Mouse (Mus musculus): ENCODE data around the gene Max. TPM values are rescaled to one million over a fixed set of nuclear protein-coding genes. Genes with fewer than 3 reads are reported as not detected.

Gene Max
- polyA plus RNA-seq, 1 experiment from 2014 or later: 19.4 TPM

GRCm38 (mm10) chr12:76930177-76930576, 31.8 kb downstream of the Max start:
- no peaks in the 10 kb centered on the region for H3K9me3 ChIP-seq
- no peaks in the 10 kb centered on the region for H3K36me3 ChIP-seq
- H3K27me3 ChIP-seq: no peaks in the 10 kb centered on the region
- WGBS: 79% methylated on average over 6 of the region's 6 CpGs
- no peak overlapping the region for H3K9ac ChIP-seq (replicated peaks)
- no peak overlapping the region for H3K4me3 ChIP-seq
- no peaks in the 10 kb centered on the region for H3K4me1 ChIP-seq
- ATAC-seq (replicated peaks): no peak
- no peak overlapping the region for H3K27ac ChIP-seq (replicated peaks)
- no peak overlapping the region for H3K4me2 ChIP-seq (replicated peaks)

GRCm38 (mm10) chr12:76927539-76927938, 34.5 kb downstream of the Max start:
- no peak overlapping the region for H3K4me3 ChIP-seq
- H3K27ac ChIP-seq (replicated peaks): no peak overlapping the region
- H3K36me3 ChIP-seq: no peaks in the 10 kb centered on the region
- H3K4me2 ChIP-seq (replicated peaks): no peak overlapping the region
- no peaks in the 10 kb centered on the region for H3K4me1 ChIP-seq
- H3K9me3 ChIP-seq: no peaks in the 10 kb centered on the region
- WGBS: 73% methylated on average over 10 of the region's 10 CpGs
- no peak overlapping the region for H3K9ac ChIP-seq (replicated peaks)
- ATAC-seq (replicated peaks): no peak
- no peaks in the 10 kb centered on the region for H3K27me3 ChIP-seq

DNA sequence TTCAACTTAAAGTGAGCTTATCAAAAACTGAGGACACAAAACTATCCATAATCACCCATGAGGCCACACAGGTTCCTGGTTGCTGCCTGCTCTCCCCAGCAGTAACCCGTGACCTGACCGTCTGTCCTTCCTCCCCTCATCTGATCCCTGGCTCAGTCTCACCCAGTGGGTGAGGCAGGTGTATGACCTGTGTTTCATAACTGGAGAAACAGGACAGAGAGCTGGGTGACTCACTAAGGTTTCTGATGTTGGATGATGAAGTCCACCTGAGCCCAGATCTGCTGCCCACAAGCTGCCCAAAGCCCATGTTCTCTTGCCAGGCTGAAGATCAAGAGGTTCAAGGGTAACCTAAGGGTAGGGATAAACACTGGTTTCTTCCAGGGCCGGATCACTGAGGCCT, 35.0 kb downstream of the Max start:
- H3K36me3 ChIP-seq: no peaks in the 10 kb centered on the region
- no peak overlapping the region for H3K27ac ChIP-seq (replicated peaks)
- no peaks in the 10 kb centered on the region for H3K4me1 ChIP-seq
- WGBS: 87% methylated on average over 3 of the region's 3 CpGs
- H3K4me3 ChIP-seq: no peak overlapping the region
- H3K27me3 ChIP-seq: no peaks in the 10 kb centered on the region
- no peak overlapping the region for H3K9ac ChIP-seq (replicated peaks)
- ATAC-seq (replicated peaks): no peak
- H3K9me3 ChIP-seq: no peaks in the 10 kb centered on the region
- H3K4me2 ChIP-seq (replicated peaks): no peak overlapping the region

DNA sequence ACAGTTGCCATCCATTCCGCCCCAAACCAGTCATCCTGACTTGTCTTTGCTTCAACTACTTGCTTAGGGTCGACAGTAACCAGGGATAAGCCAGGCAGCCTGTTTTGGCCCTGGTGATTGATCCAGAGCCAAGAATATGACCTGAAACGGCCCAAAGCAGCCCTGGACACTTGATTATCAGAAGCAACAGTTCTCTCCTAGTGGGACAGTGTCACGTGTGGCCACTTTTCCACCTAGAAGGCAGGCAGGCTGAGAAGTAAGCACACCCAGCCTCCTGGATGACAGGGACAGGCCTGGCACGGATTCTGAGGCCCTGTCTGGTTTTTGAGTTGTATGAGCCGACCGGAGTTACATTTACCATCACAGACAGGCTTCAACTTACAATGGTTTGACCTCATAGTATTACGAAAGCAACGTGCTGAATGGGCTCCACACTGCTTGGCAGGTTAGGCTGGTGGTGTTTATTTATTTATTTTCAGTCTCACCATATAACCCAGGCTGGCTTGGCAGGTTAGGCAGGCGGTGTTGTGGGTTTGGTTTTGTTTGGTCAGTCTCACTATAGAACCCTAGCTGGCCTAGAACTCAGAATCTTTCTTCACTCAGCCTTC, 35.6 kb downstream of the Max start:
- no peaks in the 10 kb centered on the region for H3K9me3 ChIP-seq
- 82% methylated on average over 10 of the region's 10 CpGs for WGBS
- no peak overlapping the region for H3K4me2 ChIP-seq (replicated peaks)
- no peaks in the 10 kb centered on the region for H3K4me1 ChIP-seq
- H3K4me3 ChIP-seq: no peak overlapping the region
- ATAC-seq (replicated peaks): no peak
- 0 out of 2 replicates have a peak, but pooled peaks cover 3% of the 10 kb centered on the region for H3K36me3 ChIP-seq
- no peak overlapping the region for H3K27ac ChIP-seq (replicated peaks)
- H3K9ac ChIP-seq (replicated peaks): no peak overlapping the region
- H3K27me3 ChIP-seq: no peaks in the 10 kb centered on the region

DNA sequence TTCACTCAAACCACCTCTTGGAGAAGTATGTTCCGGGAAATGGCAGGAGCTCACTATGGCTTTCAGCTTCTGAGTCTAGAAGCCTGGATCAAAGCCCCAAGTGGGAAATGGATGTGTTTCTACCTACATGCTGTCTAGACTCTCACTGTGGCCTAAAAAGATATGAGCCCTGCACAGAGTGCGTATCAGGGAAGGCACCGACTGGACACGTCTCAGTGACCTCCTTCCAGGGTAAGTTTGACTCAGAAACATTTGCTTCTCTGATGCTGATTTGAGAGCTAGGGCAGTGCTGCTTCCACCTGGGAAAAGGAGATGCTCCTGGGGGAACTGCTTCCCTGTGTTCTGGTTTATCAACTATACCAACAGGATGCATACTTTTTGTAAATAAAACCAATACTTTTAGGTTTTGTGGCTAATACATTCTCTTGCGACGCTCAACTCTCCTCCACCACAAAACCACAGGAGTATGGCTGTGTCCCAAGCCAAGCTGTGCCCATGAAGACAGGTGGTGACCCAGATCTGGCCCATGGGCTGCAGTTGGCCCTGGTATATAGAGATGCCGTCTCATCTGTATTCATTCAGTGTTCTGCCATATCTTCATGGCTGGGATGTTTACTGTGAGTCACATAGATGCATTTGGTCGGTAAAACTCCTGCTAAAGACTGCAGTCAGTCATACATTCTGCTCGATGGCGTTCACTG, 36.9 kb downstream of the Max start:
- Histone ChIP-seq H3K4me2 (replicated peaks) (no peak overlapping the region), H3K9ac (replicated peaks) (no peak overlapping the region), H3K4me3 (no peak overlapping the region), H3K9me3 (no peaks in the 10 kb centered on the region), H3K27ac (replicated peaks) (no peak overlapping the region), H3K36me3 (0 out of 2 replicates have a peak, but pooled peaks cover 3% of the 10 kb centered on the region), H3K27me3 (no peaks in the 10 kb centered on the region), H3K4me1 (no peaks in the 10 kb centered on the region)
- no peak for ATAC-seq (replicated peaks)
- WGBS: 96% methylated on average over 10 of the region's 10 CpGs

DNA sequence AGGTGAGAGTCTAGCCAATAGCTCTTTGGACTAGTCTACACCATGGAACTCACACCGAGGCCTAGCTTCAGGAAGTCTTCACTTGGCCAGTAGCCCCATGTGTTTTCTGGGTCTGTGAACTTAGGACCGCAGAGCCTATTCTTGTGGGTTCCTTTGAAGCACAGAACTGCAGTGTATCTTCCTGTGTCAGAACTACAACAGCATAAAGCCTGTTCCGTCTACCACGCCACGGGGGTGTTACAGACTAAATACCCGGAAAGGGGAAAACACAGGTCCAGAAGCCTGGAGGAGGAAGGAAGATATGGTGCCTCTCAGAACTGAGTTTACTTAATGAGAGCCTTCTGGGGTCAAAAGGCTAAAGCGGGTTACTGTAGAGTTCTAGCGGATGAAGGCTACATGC, 38.9 kb downstream of the Max start:
- Histone ChIP-seq H3K4me3 (no peak overlapping the region), H3K27me3 (no peaks in the 10 kb centered on the region), H3K36me3 (0 out of 2 replicates have a peak, but pooled peaks cover 3% of the 10 kb centered on the region), H3K4me2 (replicated peaks) (no peak overlapping the region), H3K9me3 (no peaks in the 10 kb centered on the region), H3K4me1 (no peaks in the 10 kb centered on the region), H3K9ac (replicated peaks) (no peak overlapping the region), H3K27ac (replicated peaks) (no peak overlapping the region)
- WGBS: 93% methylated on average over 8 of the region's 8 CpGs
- no peak for ATAC-seq (replicated peaks)

DNA sequence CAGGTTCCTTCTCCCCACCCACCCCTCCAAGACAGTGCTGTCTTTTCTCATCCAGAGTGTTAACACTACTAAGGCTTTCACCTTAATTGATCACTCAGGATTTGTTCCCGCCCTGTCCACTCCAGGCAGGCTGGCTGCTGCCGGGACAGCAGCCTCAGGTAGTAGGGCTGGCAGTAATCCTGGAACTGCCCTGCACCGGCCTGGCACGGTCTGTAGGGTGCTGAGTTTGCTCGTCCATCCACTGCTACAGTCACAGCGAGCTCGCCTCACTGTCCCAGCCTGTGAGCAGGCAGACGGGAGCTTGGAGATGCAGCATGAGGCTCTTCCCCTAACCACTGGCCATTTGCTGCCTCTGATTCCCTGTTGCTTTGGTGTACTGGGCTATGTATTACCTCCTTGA, 41.0 kb downstream of the Max start:
- no peak for ATAC-seq (replicated peaks)
- Histone ChIP-seq H3K4me1 (no peaks in the 10 kb centered on the region), H3K4me3 (no peak overlapping the region), H3K9me3 (no peaks in the 10 kb centered on the region), H3K9ac (replicated peaks) (no peak overlapping the region), H3K27me3 (no peaks in the 10 kb centered on the region), H3K27ac (replicated peaks) (no peak overlapping the region), H3K36me3 (0 out of 2 replicates have a peak, but pooled peaks cover 3% of the 10 kb centered on the region), H3K4me2 (replicated peaks) (no peak overlapping the region)
- 85% methylated on average over 8 of the region's 8 CpGs for WGBS

DNA sequence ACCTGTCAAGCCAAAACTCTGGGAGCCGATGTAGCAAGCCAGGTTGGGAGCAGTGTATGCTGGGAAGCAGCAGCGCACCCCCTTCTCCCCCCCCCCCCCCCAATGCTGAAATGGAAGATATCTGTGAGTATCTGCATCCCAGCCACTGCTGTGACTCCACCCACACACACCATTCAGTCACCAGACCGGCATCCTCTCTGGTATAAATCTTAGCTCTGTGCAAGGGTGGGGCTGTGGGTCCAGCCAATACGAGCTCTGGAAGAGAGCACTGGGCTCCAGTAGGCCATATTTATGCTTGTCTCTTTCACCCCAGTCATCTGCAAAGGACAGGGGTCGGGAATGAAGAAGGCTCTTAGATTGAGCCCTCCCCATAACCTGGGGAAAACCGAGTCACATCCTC, 41.6 kb downstream of the Max start:
- Histone ChIP-seq H3K4me3 (no peak overlapping the region), H3K36me3 (0 out of 2 replicates have a peak, but pooled peaks cover 3% of the 10 kb centered on the region), H3K4me2 (replicated peaks) (no peak overlapping the region), H3K27ac (replicated peaks) (no peak overlapping the region), H3K27me3 (no peaks in the 10 kb centered on the region), H3K9ac (replicated peaks) (no peak overlapping the region), H3K9me3 (no peaks in the 10 kb centered on the region), H3K4me1 (no peaks in the 10 kb centered on the region)
- no peak for ATAC-seq (replicated peaks)
- WGBS: 83% methylated on average over 6 of the region's 6 CpGs

GRCm38 (mm10) chr12:76918855-76919254, 43.1 kb downstream of the Max start:
- Histone ChIP-seq H3K4me3 (no peak overlapping the region), H3K27me3 (no peaks in the 10 kb centered on the region), H3K36me3 (0 out of 2 replicates have a peak, but pooled peaks cover 3% of the 10 kb centered on the region), H3K9me3 (no peaks in the 10 kb centered on the region), H3K27ac (replicated peaks) (no peak overlapping the region), H3K4me2 (replicated peaks) (no peak overlapping the region), H3K9ac (replicated peaks) (no peak overlapping the region), H3K4me1 (no peaks in the 10 kb centered on the region)
- ATAC-seq (replicated peaks): no peak
- 69% methylated on average over 3 of the region's 3 CpGs for WGBS

GRCm38 (mm10) chr12:76918113-76918512, 43.9 kb downstream of the Max start:
- Histone ChIP-seq H3K36me3 (0 out of 2 replicates have a peak, but pooled peaks cover 3% of the 10 kb centered on the region), H3K9me3 (no peaks in the 10 kb centered on the region), H3K4me1 (no peaks in the 10 kb centered on the region), H3K4me2 (replicated peaks) (no peak overlapping the region), H3K4me3 (no peak overlapping the region), H3K27ac (replicated peaks) (no peak overlapping the region), H3K9ac (replicated peaks) (no peak overlapping the region), H3K27me3 (no peaks in the 10 kb centered on the region)
- WGBS: 71% methylated on average over 6 of the region's 6 CpGs
- no peak for ATAC-seq (replicated peaks)

- WGBS: 97% methylated on average over 11 of the region's 11 CpGs
- Histone ChIP-seq H3K4me2 (replicated peaks) (no peak overlapping the region), H3K27me3 (no peaks in the 10 kb centered on the region), H3K9ac (replicated peaks) (no peak overlapping the region), H3K9me3 (no peaks in the 10 kb centered on the region), H3K27ac (replicated peaks) (no peak overlapping the region), H3K4me3 (no peak overlapping the region), H3K36me3 (no peaks in the 10 kb centered on the region), H3K4me1 (no peaks in the 10 kb centered on the region)
- no peak for ATAC-seq (replicated peaks)
These were observed 45.8 kb downstream of the Max start for GRCm38 (mm10) chr12:76916163-76916562.

GRCm38 (mm10) chr12:76912193-76912592, 49.8 kb downstream of the Max start:
- no peaks in the 10 kb centered on the region for H3K4me1 ChIP-seq
- ATAC-seq (replicated peaks): no peak
- no peak overlapping the region for H3K9ac ChIP-seq (replicated peaks)
- H3K27ac ChIP-seq (replicated peaks): no peak overlapping the region
- H3K27me3 ChIP-seq: no peaks in the 10 kb centered on the region
- no peak overlapping the region for H3K4me2 ChIP-seq (replicated peaks)
- 77% methylated on average over 9 of the region's 9 CpGs for WGBS
- H3K4me3 ChIP-seq: no peak overlapping the region
- H3K36me3 ChIP-seq: no peaks in the 10 kb centered on the region; the same call in 1 of the 2 replicates
- no peaks in the 10 kb centered on the region for H3K9me3 ChIP-seq
